Mouse (Mus musculus): Measurements from ENCODE around the gene Bzw2. TPM values are rescaled to one million over a fixed set of nuclear protein-coding genes. Genes with fewer than 3 reads are reported as not detected.

Bzw2 gene
- total RNA-seq (2014; fragmentation: Nextera tagmentation) (108 and 137 TPM in 2 replicates), total RNA-seq (2017) (121 and 132 TPM in 2 replicates)

- peak; percentile 66 for ATAC-seq (replicated peaks; ENCODE audit: low FRiP score, low TSS enrichment, poor library complexity, severe bottlenecking)
Measured at GRCm38 (mm10) chr12:36157638-36158308, at the start of gene Bzw2. Gene Bzw2, minus strand, starts transcription at chr12:36158080.

- ATAC-seq (replicated peaks; ENCODE audit: low FRiP score, low TSS enrichment, poor library complexity, severe bottlenecking): peak; percentile 67
Measured at GRCm38 (mm10) chr12:36207072-36207799, 49.4 kb upstream of the Bzw2 start.

GRCm38 (mm10) chr12:36205579-36206119, 47.8 kb upstream of the Bzw2 start:
- 0 out of 2 replicates have a peak, but pooled peaks have one; percentile 30 for ATAC-seq (replicated peaks; ENCODE audit: low FRiP score, low TSS enrichment, poor library complexity, severe bottlenecking)

- no peak for ATAC-seq (replicated peaks; ENCODE audit: low FRiP score, low TSS enrichment, poor library complexity, severe bottlenecking)
Measured at GRCm38 (mm10) chr12:36194976-36195375, 37.1 kb upstream of the Bzw2 start.

- no peak for ATAC-seq (replicated peaks; ENCODE audit: low FRiP score, low TSS enrichment, poor library complexity, severe bottlenecking)
Measured at GRCm38 (mm10) chr12:36190343-36190742, 32.5 kb upstream of the Bzw2 start.

GRCm38 (mm10) chr12:36189610-36190009, 31.7 kb upstream of the Bzw2 start:
- no peak for ATAC-seq (replicated peaks; ENCODE audit: low FRiP score, low TSS enrichment, poor library complexity, severe bottlenecking)

GRCm38 (mm10) chr12:36187081-36187480, 29.2 kb upstream of the Bzw2 start:
- ATAC-seq (replicated peaks; ENCODE audit: low FRiP score, low TSS enrichment, poor library complexity, severe bottlenecking): no peak

GRCm38 (mm10) chr12:36182570-36182969, 24.7 kb upstream of the Bzw2 start:
- no peak for ATAC-seq (replicated peaks; ENCODE audit: low FRiP score, low TSS enrichment, poor library complexity, severe bottlenecking)

- no peak for ATAC-seq (replicated peaks; ENCODE audit: low FRiP score, low TSS enrichment, poor library complexity, severe bottlenecking)
Measured at GRCm38 (mm10) chr12:36177227-36177626, 19.3 kb upstream of the Bzw2 start.

- no peak for ATAC-seq (replicated peaks; ENCODE audit: low FRiP score, low TSS enrichment, poor library complexity, severe bottlenecking)
Measured at GRCm38 (mm10) chr12:36165299-36165698, 7.4 kb upstream of the Bzw2 start.

- peak; percentile 79 for ATAC-seq (replicated peaks; ENCODE audit: low FRiP score, low TSS enrichment, poor library complexity, severe bottlenecking)
Measured at GRCm38 (mm10) chr12:36164126-36164791, 6.4 kb upstream of the Bzw2 start.

- ATAC-seq (replicated peaks; ENCODE audit: low FRiP score, low TSS enrichment, poor library complexity, severe bottlenecking): peak; percentile 38
Measured at GRCm38 (mm10) chr12:36157304-36157637, 609 bp downstream of the Bzw2 start.

GRCm38 (mm10) chr12:36156637-36157303, 1.1 kb downstream of the Bzw2 start, which contains the start of gene Ankmy2:
Gene Ankmy2, plus strand, starts transcription at chr12:36157114.
- ATAC-seq (replicated peaks; ENCODE audit: low FRiP score, low TSS enrichment, poor library complexity, severe bottlenecking): peak; percentile 88

- peak; percentile 33 for ATAC-seq (replicated peaks; ENCODE audit: low FRiP score, low TSS enrichment, poor library complexity, severe bottlenecking)
Measured at GRCm38 (mm10) chr12:36156101-36156636, 1.7 kb downstream of the Bzw2 start.

- ATAC-seq (replicated peaks; ENCODE audit: low FRiP score, low TSS enrichment, poor library complexity, severe bottlenecking): no peak
Measured at GRCm38 (mm10) chr12:36155141-36155641, 2.7 kb downstream of the Bzw2 start.

GRCm38 (mm10) chr12:36150737-36151136, 7.1 kb downstream of the Bzw2 start:
- no peak for ATAC-seq (replicated peaks; ENCODE audit: low FRiP score, low TSS enrichment, poor library complexity, severe bottlenecking)

GRCm38 (mm10) chr12:36150265-36150664, 7.6 kb downstream of the Bzw2 start:
- ATAC-seq (replicated peaks; ENCODE audit: low FRiP score, low TSS enrichment, poor library complexity, severe bottlenecking): no peak

- no peak for ATAC-seq (replicated peaks; ENCODE audit: low FRiP score, low TSS enrichment, poor library complexity, severe bottlenecking)
Measured at GRCm38 (mm10) chr12:36146230-36147011, 11.5 kb downstream of the Bzw2 start.
